Mouse (Mus musculus): ENCODE measurements at regions not wholly inside any gene's neighbourhood (a gene's known extent, or its start where the extent isn't known, plus 50 kb on each side); places are given as distances from the start of the nearest gene placed in this dataset.

- TF ChIP-seq GATA1 (IDR thresholded peaks at IDR 0.05; ENCODE audit: borderline replicate concordance, low read length) (no peak), FLI1 (IDR thresholded peaks at IDR 0.05; ENCODE audit: low read length) (no peak)
Measured at GRCm38 (mm10) chr7:70729896-70730295, 363.4 kb upstream of the Nr2f2 start.

Data from megakaryocyte, embryonic 14.5 days (primary cell).